Mouse (Mus musculus): ENCODE results near the gene Tns4.

Tns4 gene

DNA sequence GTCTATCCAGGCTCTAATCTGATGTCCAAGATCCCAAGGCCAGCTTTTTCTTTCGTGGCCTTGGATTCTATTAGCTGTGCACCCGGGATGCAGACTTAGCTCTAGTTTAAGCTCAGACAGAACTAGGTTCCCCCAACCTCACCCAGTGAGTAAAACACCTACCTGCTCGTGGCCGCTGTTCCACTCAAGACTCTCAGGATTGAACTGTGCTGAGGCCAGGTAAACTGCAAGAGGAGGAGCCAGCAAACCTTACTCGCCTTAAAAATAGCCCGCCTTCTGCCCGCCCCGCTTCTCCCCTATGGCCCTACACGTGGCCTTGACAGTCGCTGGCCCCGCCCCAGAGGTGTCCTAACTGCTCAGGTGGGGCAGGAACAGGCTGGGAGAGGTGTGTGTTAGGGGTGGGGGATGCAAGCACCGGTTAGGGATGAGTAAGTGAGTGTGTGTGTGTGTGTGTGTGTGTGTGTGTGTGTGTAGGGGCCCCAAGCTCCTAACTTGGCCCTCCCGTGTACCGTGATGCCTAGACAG is at the start of gene Tns4:
Gene Tns4 (minus strand): TSS at position 230 of the 525 bp plus-strand sequence.
- DNase-seq (ENCODE audit: low spot score): no peak

DNA sequence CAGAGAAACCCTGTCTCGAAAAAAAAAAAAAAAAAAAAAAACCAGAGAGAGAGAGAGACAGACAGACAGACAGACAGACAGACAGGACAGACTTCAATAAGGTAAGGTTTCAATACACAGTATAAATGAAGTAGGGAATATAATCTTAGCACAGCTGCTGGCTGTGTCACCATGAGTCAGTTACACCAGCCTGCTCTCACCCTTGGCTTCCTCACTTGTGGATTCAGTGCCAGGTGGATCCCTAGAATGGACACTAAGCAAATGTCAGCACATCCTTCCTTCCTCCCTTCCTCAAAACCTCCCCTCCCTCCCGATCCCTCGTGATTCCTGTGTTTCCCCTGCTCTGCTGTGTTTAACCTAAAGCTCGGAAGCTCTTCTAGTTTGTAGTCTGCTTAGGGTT is 48.3 kb upstream of the Tns4 start:
- DNase-seq (ENCODE audit: low spot score): no peak

- no peak for DNase-seq (ENCODE audit: low spot score)
These were observed 47.9 kb upstream of the Tns4 start for GRCm38 (mm10) chr11:99136961-99137360.

DNA sequence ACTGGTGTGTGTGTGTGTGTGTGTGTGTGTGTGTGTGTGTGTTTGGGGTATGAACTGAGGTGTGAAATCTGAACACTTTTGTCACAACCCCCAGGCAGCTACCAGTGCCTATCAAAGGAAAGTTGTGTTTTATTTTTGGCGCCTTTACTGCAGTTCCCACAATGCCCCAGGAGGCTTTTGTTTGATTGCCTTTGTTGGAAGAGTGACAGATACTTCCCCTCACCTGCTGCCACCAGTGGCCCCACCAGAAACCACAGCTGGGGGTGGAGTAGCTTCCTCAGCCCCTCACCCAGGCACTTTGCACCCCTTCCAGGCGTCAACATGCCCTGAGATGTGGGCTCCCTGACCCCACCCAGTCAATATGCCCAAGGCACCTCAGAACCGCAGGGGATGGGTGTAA is 47.3 kb upstream of the Tns4 start:
- no peak for DNase-seq (ENCODE audit: low spot score)

DNA sequence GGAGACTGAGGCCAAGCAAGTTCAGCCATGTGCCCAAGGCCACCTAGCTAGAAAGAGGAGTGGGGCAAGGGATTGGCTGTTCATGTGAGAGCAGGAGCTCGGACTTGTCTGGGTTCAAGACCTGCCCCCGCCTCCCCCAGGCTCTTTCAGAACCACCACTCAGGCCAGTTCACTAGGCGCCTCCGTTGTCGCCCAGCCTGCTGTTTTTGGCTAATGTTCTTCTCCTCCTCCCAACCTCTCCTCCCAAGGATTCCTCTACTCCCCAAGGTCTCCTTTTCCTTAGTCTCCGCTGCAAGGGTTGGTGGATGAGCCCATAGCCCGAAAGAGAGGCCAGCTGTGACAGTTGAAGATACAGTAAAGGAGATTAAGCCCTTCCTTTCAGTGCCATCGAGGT is 45.9 kb upstream of the Tns4 start:
- no peak for DNase-seq (ENCODE audit: low spot score)

DNA sequence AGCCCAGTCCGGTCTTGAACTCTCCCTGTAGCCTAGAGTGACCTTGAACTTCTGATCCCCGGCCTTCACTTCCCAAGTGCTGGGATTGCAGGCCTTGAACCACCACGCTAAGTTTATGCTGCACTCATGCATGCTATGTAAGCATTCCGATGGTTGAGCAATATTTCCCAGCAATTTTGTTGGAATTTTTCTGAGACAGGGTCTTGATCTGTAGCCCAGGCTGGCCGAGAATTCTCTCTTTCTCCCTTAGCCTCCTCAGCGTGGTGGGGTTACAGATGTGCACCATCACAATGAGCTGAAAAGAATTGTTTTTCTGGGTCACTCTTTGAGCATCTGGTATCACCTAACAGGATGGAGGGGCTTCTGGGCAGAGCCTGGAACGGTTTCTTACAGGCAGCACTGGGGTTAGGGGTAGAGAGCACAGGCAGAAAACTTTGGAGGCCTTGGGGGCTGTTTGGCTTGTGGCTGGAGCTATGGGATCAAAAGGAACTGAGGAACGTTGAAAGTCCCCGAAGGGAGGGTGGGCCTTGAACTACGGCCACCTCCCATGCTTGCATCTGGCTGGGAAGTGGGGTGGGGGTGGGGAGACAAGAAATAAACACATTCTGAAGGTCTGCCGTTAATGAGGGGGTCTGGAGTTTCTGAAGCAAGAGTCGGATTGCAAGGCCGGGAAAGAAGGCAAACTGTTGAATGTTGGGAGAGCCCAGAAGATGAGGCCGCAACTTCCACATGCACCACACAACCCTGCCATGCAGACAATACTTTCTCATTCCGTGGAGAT is 45.4 kb upstream of the Tns4 start:
- no peak for DNase-seq (ENCODE audit: low spot score)

DNA sequence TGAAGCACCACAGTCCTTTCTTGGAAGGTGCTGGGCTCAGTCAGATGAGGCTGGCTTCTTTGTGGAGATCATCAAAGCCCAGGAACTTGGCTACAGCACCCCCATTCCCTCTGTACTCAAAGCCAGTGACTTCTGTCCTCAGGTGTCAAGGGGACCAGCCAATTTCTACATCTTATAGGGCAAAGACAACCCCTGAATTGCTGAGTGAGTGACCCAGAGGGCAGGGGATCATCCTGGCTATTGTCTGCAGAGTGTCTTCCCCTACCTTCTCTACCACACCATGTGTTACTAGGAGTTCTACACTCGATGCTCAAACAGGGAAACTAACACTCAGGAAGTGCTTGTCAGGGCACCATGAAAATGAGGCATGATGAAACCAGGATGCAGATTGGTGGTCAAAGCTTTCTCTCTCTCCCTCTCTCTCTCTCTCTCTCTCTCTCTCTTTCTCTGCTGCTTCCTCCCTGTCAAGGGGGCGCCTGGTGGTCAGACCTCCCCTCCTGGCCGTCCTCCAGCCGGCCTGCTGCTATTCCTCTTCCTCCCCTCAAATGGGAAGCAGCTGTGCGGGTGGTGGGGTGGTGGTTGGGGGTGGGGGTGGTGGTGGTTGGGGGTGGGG is 44.3 kb upstream of the Tns4 start:
- no peak for DNase-seq (ENCODE audit: low spot score)

GRCm38 (mm10) chr11:99132091-99132730 is 43.1 kb upstream of the Tns4 start:
- DNase-seq (ENCODE audit: low spot score): peak; percentile 77

GRCm38 (mm10) chr11:99131463-99131840 is 42.3 kb upstream of the Tns4 start:
- DNase-seq (ENCODE audit: low spot score): no peak

GRCm38 (mm10) chr11:99130736-99131462 is 41.8 kb upstream of the Tns4 start:
- no peak for DNase-seq (ENCODE audit: low spot score)

DNA sequence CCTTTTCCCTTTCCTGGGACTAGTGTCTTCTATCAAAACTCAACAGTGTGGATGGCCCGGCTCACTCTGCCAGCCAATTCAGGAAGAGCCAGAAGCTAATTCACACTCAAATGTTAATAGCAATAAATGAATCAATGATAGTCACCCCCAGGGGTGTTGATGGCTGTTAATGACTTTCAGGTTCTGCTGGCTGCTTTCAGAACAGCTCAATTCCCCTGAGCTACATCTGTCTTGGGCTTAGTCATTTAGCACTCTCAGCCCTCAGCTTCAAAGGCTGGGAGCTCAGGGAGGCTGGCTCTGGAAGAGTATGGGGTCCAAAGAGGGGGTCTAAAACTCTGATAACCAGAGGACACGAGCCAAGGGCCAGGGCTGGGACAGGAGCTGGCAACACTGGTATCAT is 40.2 kb upstream of the Tns4 start:
- no peak for DNase-seq (ENCODE audit: low spot score)

DNA sequence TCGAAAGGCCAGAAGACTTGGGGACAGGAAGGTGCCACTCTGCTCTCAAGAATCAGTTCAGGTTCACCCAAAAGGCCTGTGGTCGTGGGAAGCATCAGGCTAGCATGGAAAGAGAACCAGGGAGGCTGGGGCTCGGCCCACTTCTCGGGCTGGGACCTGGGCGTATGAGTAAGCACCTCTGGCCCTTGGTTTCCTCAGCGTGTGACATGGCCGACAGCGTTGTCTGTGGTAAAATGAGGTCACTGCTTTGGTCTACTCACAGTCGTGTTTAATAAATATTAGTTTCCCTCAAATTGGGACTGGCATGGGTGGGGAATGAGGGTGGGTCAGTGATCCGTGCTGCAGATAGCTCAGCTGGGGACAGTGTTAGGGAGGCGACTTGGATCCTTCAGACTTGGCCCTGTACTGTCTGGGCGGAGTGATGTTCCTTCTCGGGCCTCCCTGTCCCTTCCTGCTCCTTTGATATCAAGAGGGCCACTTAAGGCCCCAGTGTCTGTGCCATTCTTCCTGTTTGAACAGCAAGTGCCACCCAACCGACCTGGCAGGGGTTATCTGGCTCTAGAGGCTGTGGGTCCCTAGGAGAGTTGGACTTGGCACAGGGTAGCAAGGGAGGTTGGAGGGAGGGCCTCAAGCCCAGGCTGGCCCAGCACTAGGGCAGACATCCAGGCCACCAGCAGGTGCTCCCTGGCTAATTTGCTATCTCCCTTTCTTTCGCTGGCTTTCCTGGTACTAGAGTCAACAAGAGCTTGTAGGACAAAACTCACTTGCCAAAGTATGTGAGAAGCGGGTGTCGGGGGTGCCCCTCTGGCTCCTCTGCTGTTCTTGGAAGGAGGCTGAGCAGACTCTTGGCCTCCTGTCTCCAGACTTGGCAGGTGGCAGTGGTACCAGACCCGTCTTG is 38.9 kb upstream of the Tns4 start:
- no peak for DNase-seq (ENCODE audit: low spot score)

- DNase-seq (ENCODE audit: low spot score): no peak
These were observed 37.6 kb upstream of the Tns4 start for GRCm38 (mm10) chr11:99126482-99127253.

- no peak for DNase-seq (ENCODE audit: low spot score)
These were observed 35.5 kb upstream of the Tns4 start for GRCm38 (mm10) chr11:99124635-99125029.

DNA sequence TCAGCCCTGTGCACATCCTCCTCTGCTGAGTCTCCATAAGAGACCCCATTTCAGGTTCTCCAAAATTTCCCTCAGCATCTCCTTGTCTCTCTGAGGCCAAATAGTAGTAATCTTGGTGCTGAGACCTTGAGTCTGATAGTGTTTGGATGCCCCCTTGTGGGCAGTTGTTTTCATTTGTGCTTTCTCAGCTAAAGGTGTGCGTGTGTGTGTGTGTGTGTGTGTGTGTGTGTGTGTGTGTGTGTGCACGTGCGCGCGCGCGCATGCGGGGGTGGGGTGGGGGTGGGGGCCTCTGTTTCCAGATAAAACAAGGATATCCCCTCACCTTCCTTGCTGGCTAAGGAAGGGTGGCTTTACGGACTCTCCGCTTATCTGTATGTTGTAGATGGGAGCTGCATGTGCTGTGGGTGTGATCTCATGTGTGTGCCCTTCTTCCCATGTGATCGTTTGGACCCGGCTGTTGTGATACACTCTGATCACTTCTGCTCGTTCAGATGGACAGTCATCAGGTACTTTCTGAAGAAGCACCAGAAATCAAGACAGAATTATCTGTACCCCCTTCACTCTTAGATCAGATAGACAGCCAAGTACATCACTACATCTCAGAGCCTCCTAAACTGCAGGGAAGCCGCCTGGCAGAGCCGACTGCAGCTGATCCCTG is 35.0 kb upstream of the Tns4 start:
- peak; percentile 71 for DNase-seq (ENCODE audit: low spot score)

DNA sequence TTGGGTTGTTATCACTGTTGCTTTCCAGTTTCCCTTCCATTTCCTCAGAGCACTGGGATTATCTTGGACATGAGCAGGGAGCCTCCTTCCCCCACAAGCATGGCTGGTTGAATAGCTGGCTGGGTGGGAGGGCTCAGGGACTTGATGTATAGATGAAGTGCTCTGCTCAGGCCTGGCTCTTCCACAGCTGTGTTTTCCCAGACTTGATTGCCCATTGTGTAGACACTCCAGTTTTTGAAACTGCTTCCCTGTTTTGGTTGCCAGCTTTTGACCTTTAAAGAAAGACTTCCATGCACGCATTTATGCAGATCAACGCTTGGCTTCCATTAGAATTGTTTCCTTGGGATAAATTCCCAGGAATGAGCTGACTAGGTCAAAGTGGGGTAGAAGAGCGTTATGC is 33.6 kb upstream of the Tns4 start:
- DNase-seq (ENCODE audit: low spot score): no peak

DNA sequence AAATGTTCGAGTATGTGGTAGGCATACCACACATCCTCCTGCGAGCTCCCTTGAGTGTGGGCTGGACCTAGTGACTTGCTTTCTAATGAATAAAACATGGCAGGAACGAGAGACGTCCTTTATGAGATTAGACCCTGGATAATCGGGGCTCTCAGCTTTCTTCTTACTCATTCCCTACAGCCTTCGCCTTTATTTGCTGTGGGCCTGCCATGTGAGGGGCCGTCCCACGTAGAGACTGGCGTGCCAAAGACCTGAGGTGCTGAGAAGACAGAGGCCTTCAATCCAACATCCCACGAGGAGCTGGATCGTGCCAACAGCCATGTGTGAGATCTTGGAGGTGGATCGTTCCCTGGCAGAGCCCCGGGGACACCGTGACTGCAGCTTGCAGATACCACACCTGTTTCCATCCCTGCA is 32.1 kb upstream of the Tns4 start:
- no peak for DNase-seq (ENCODE audit: low spot score)

DNA sequence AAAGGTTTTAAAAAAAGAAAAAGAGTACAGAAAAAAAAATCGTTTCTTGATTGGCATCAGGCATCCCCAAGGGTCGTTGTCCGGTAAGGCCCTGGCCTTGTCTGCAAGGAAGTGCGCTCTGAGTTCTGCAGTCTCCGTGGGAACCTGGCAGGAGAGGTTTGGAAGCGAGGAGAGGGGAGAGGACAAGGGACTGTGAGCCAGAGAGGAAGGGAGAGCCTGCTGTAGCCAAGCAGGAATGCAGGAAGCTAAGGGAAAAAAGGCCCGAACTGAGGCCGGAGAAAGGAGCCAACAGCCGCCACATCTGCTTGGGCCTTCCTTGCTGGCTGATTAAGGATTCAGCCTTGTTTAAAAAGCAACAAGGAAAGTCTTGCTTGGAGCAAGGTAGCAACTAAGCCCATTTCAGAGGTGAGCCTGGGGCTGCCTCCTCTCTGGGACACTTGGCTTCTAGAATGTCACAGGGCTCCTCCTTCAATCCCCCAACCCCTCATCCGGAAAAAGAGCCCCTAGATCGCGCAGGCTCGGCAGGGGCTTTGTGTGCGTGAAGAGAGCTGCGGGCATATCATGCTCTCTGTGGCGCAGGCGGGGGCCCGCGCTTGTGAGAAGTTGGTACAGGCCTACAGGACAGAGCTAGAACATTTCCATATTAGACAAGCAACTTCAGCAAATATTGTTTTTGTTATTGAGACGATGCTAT is 31.6 kb upstream of the Tns4 start:
- no peak for DNase-seq (ENCODE audit: low spot score)

DNA sequence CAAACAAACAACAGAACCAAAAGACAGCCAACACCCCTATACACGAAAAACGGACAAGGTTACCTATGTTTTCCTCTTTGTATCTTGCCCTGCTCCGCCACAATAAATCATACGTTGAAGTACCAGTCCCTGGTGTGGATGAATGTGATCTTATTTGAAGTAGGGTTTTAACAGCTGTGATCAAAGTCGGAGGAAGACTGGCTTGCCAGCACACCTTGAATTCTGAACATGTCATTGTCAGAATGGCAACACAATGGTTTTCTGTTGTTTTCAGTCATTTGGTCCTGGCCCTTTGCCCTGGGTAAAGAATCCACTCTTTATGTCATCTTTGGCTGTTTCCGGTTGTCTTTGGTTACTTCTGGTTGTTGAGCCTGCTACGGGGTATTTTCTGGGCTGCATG is 29.9 kb upstream of the Tns4 start:
- no peak for DNase-seq (ENCODE audit: low spot score)

GRCm38 (mm10) chr11:99118420-99118819 is 29.3 kb upstream of the Tns4 start:
- DNase-seq (ENCODE audit: low spot score): no peak
